Mouse (Mus musculus): ENCODE measurements around the gene Hmgcs1.

The Hmgcs1 gene

GRCm38 (mm10) chr13:119753859-119754634 is 63.9 kb downstream of the Hmgcs1 start:
- DNase-seq (ENCODE audit: low spot score) = peak; percentile 13

DNA sequence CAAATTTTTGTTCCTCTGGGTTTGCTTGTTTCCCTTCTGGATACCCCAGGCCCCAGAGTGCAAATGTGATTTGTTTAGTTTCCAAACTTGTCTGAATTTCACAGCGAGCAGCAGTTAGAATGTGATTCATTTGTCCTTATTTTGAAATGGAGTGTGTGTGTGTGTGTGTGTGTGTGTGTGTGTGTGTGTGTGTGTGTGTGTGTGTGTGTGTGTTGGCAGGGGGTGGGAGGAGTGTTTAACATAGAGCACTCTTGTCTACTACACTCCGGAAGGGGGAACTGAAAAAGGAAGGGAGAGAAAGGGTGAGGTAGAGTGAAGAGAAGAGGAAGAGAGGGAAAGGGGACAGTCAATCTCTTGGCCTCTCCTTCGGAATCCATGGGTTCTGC is 64.4 kb downstream of the Hmgcs1 start:
- peak; percentile 11 for DNase-seq (ENCODE audit: low spot score)

DNA sequence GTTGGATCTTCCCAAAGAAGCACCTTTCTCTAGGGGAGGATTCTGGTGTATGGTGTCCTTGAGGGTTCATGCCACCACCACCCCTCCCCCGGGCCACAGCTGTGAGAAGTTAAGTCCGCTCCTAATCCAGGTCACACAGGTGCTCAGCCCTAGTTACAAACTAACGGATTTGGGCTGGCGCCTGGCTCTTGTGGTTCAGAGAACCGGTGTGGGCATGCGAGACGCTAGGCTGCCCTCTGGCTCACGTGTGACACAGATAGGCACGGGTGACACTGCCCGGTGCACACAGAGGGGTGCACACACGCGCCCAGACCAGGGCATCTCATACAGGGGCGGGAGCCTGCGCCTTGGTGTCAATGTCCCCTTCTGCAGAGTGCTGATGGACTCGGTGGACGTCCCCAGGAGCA is 65.0 kb downstream of the Hmgcs1 start:
- peak; percentile 6 for DNase-seq (ENCODE audit: low spot score)

DNA sequence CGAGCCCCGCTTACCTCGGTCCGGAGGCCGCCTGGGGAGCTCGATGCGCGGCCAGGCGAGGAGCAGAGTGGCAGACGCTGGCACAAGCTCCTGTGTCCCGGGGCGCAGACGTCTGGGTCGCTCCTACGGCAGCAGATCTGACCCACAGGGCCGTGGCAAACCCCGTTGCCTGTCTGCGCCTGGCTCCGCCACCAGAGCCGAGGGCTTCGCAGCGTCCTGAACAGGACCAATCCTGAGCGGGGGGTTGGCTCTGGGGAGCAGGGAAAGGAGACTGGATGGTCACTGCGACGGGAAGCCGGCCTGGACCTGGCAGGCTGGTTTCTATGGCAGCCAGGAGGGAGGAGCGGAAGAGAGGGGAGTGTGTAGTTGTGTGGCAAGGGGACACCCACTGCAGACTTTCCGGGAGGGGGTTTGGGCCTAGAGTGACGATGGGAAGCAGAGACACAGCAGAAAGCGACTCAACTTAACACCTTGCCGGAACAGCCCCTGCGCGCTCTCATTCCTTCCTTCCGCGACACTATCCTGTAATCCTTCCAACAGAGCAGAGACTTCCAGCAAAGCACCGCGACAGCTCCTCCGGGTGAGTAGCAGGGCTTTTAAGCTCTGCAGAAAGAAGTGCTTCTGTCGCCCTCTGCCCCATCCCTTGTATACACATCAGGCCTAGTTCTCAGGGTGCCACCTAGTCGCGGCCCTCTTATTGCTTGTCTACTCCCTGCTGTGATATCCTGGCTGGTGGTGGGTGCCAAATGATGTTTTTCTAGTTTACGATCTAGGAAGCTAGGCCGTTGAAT is 65.7 kb downstream of the Hmgcs1 start, which contains the start of gene Nim1k:
Nim1k (minus strand) TSS at position 202 of the 791 bp plus-strand sequence.
- DNase-seq (ENCODE audit: low spot score) = peak; percentile 79

- peak; percentile 15 for DNase-seq (ENCODE audit: low spot score)
Measured at GRCm38 (mm10) chr13:119756831-119757230, 66.7 kb downstream of the Hmgcs1 start.

Data from adipocyte (in vitro differentiated cells).